Mouse (Mus musculus) activated CD4-positive, CD25-positive, alpha-beta regulatory T cell, adult 4 months (primary cell): ENCODE data around the gene Apeh. TPM values are rescaled to one million over a fixed set of nuclear protein-coding genes. Genes with fewer than 3 reads are reported as not detected.
"Not testable (repeated sequence)": the region's sequence is repeated elsewhere in the genome, so short reads cannot be mapped to it uniquely, and the experiment has no call there.

Experiments used
- ATAC-seq: one replicate; pipeline ENCODE4 v1.8.0; 2017
- polyA plus RNA-seq, 2 experiments: library from polyadenylated mRNA; unstranded; fragments of 100-300 nt; shearing (Covaris generic); gene quantifications; one replicate each; pipeline ENCODE4 v1.2.1; 2017

Gene Apeh
- 10 to 100 TPM; 39.4 to 45.0 TPM for polyA plus RNA-seq

DNA sequence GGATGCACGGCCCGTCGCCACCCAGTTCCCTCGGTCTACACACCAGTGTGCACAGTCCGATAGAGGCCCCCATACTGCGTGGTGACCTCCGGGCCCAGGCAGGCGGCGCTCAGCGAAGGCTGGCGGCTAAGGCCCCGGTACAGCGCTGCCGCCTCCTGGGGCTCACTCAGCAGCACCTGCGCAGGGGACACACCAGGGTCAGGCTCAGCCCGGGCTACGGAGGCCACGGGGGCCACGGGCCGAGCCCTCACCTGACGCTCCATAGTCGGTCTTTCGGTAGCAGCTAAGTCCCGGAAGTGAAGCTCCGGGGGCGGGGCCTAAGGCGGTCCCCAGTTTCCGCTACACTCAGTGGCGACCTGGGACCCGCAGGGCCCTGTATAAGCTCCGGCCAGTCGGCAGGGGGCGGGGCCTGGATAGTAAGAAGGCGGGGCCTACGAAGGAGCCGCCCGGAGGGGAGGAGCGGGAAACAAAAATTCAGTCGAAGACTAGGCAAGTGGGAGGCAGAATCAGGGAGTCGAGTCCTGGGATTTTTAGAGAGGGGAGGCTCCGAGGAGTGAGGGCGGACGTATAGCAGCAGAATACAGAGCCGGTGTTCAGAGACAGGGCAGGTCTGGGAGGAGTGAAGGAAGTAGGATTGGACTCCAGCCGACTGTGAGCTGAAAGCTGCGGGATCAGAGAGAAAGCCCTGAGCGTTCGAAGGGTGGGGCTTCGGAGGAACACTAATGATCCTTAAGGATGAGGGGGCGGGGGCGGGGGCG lies at the start of gene Apeh:
TSS of gene Apeh (minus strand) at position 423 of the 758 bp plus-strand sequence.
- ATAC-seq: peak; percentile 94

DNA sequence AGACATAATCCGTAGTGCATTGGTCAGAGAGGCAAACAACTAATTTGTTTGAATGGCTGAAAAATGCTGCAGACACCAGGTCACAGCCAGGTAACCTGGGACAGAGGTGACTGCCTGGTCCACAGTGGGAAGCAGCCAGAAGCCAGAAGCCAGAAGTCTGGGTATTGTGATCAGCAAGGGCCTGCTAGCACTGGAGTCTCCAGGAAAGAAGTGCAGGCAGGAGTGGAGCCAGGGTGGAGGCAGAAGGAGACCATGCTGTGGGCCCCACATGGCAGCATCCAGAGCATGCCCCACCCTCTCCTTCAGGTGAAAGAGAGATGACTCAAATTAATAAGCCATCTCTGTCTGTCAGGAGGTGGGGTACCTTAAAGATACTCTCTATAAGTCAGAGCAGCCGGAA lies 49.1 kb upstream of the Apeh start:
- ATAC-seq: no peak

DNA sequence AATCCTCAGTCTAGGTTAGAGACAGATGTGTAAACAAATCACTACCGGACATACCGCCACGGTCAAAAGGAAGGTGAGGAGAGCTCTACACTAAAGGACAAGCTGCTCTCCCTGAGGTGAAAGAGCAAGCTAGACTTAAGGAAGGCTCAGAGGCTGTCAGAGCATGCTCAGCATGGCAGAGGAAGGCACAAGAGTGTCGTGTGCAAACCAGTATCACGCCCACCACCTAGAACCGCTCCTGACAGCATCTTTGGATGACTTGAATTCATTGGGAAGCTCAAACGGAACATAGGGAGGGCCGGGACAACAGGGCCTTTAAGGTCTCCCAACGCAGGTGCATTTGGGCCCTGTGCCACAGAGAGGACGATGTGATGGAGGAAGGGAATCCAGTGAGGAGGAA lies 47.0 kb upstream of the Apeh start:
- no peak for ATAC-seq

DNA sequence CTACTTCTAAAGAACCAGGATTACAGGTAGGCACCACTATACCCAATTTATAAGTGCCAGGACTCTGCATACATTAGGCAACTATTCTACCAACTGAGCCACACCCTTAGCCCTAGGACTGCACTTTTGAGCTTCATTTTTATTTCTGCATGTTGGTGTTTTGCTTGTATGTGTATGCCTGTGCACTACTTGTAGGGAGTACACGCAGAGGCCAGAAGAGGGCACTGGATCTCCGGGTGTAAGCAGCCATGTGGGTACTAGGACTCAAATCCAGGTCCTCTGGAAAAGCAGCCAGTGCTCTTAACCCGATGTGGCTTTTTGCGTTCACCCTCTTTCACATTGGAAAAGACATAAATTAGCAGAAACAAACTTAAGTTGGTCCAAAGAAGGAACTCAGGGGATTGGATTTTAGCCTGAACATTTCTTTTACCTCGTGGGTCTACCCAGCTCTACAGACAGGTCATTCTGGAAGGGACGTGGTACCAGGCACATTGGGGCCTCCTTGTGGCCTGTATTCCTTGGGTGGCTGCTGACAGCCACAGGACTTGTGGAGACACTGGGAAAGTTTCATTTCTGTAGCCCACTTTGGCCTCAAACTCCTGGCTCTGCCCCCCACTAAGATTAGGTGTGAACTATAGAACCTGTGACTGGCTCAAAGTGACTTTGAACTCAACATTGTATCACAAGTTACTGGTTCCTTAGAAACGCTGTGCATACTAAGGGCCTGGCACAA lies 45.7 kb upstream of the Apeh start:
- ATAC-seq: no peak

DNA sequence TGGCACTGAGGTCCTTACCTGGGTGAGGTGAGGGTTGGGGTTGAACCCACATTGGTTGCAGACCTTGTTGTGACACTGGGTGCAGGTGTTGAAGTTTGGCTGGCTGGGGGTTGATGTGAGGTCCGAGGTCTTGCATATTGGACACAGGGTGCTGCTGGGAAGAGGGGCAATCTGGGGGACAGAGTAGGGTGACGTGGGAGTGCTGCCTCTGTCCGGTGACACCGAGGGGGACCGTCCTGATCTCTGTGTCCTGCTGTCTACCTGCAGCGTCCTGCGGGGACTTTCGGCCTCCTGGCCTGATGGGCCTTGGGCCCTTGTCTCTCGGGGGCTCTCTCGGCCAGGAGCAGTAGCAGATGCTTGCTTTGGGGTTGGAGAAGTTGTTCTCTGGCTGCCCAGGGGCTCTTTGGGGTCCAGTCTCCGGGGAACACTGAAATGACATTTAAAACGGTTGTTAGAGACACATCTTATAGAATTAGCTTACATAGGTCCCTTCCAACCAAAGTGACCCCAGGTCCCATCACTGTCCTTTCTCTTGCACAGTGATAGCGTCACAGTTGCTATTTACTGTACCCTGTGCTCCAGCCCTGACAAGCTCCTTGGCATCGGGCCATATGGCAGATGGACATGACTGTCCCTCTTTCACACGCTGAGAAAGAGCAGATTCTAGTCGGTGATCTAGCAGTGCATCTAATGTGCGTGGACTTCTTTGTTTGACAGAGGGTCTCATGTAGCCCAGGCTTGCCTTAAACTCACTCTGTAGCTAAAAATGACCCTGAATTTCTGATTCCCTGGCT lies 45.0 kb upstream of the Apeh start:
- ATAC-seq: no peak

DNA sequence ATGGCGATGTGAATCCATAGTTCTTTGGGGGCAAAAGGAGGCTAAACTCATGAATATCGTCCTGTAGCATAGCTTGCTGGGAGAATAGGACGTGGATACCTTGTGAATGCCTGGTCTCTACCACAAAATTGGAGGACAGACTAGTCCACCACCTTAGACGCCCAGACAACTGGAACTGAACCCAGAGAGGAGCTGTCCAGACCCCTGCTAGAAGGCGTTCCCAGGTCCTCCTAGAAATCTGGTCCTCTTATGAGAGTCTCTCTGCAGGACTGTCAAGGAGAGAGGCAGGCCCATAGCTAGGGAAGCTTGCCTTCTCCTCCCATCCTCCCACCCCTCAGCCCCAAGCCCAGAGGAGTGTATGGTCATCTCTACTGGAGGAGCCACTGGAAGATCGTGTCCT lies 43.7 kb upstream of the Apeh start:
- no peak for ATAC-seq

DNA sequence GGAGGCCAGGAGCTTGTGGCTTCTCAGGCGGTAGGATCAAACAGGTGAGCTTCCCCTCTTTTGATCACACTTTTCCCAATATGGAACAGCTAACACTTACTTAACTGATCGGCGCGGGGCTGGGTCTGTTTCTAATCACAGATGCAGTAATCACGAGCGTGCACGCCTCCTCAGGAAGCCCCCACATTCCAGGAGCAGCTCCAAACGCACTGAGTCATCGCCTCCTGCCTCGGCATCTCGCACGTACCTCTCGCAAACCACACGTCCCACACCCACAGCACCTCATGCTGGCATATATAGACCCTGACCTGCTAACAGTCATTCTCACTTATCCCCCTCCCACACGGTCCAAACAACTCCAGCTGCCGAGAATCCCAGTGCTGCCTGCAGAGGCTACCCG lies 43.1 kb upstream of the Apeh start:
- no peak for ATAC-seq

DNA sequence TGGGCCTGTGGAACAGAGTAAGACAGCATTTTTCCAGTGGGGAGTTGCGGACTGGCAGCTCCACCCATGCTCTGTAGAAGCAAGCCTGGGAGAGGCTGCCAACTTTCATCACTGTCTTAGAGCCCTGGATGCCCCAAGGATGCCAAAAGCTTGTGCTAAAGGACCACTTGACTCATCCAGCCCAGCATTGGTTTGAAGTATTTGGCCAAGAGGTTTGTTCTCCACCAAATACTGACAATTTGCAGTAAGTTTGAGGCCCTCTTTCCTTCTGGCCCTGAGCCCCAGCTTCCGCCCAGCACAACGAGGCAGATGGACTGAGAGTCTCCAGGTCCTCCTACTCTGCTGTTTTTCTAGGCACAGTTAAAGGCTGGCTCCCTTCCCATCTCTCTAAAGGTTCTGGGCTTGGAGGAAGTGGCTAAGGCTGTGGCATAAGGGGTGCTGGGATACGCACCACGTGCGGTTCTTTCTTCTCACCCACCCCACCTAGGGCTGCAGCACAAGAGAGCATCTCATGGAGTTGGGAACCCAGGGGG lies 42.6 kb upstream of the Apeh start:
- ATAC-seq: no peak

DNA sequence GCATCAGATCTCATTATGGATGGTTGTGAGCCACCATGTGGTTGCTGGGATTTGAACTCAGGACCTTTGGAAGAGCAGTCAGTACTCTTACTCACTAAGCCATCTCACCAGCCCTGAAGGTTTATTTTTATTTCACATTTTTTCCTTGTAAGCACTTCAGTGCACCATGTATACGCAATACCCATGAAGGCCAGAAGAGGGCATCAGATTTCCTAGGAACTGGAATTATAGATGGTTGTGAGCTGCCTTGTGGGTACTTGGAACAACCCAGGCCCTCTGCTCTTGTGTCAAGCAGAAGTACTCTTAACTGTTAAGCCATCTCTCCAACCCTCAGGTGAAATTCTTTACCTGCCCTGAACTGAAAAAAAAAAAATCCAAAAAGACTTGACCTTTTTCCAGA lies 41.8 kb upstream of the Apeh start:
- no peak for ATAC-seq

DNA sequence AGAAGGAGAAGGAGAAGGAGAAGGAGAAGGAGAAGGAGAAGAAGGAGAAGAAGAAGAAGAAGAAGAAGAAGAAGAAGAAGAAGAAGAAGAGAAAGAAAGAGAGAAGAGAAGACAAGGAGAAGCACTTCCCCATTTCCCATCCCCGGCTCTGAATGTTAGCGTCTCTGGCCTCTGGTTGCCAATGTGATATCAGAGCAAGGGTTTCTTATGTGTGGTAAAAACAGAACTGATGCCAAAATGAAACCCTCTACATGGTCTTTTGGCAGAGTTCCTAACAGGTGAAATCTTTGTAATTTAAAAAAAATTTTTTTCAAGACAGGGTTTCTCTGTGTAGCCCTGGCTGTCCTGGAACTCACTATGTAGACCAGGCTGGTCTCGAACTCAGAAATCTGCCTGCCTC lies 41.3 kb upstream of the Apeh start:
- ATAC-seq: not testable (repeated sequence)

DNA sequence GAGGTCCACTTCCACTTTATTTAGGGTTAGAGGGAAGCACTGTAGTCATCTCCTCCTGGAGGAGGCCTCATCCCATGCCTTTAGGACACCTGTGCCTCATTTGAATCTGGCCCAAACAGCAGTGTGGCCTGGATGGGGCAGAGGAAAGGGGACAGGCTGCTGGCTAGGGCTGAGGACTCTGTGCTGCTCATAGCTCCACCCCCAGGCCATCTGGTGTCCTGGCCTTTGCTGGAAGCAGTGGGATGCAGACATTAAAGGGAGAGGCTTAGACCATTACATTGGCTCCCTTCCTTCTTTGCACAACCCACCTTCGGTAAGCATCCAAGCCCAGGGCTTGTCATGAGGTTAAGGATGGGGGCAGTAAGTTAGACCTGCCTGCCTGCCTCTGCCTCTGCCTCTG lies 39.1 kb upstream of the Apeh start:
- no peak for ATAC-seq

DNA sequence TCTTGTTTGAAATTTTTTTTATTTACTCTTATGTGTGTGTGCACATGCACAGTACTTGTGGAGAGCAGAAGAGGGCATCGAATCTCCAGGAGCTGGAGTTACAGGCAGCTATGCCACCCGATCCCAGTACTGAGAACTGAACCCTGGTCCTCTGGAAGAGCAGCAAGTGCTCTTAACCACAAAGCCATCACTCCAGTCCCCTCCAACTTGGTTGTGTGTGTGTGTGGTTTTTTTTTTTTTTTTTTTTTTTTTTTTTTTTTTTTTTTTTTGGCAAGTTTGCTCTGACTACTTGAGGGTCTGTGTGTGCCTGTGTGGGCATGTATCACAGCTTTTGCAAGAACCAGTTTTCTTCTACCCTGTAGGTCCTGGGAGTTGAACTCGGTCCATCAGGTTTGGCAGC lies 38.0 kb upstream of the Apeh start:
- no peak for ATAC-seq

DNA sequence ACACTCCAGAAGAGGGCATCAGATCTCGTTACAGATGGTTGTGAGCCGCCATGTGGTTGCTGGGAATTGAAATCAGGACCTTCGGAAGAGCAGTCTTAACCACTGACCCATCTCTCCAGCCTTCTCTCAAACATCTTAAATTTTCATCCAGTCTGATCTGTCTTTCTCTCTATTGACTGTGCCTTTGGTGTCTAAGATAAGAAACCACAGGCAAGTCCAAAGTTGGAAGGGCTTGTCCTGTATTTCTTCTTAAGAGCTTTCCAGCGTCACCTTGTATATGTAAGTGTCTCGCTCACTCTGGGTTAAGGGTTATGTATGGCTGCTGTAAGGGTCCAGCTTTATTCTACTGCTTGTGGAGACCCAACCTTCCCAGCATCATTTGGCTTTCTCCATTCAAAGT lies 37.1 kb upstream of the Apeh start:
- ATAC-seq: no peak

DNA sequence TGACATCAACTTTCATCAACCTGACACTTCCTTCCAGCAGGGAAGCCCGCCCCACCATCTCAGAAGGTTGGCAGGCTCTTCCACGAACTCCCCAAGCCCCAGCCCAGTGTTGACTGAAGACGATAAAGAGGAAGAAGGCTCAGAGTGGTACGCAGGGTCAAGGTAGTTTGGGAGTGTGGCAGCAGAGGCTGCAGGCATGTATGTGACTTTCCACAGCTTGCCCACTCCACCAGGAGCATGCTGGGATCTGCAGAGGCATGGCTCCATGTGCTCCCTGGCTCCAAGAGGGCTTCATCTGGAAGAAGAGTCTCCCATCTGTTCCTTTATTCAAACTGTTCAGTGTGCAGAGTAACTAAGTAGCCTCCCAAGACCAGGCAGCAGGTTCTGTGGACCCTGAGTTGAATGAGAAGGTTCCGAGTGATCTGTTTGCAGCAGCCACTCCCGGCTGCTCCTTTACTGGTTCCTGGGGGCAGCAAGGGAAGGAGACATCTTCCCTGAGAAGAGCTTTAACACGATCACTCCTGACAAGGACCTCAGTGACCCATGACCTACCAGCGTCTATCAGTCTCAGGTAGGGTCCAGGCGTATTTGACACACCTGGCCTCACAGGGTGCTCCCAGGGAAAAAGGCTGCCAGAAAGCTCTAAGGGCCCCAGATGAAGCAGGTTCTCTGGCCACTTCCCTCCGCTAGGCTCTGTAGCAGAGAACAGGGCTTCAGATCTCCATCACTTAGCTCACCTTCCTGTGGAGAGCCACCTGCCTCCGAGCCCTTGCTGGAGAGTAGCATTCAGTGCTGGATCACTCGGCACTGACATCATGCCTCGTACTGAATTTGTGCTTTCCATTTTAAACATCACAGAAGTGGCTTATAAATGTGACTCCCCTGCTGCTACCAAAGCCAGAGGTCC lies 34.9 kb upstream of the Apeh start:
- ATAC-seq: no peak

DNA sequence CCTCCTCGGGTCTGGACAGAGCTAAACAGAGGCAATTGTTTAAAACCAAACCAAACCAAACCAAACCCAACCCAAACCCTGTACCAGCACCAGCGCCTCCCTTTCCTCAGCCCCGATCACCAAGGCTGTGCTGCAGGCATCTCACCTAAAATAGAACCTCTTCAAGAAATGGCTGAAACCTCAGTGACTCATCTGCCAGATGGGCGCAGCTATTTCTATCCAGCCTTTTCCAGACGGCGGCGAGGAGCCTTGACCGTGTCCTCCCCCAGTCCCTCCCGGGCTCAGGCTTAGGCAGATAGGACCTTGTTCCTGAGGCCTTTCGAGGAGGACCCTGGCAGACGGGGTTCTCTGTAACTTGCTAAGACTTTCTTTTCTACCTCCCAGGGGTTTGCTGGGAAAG lies 33.8 kb upstream of the Apeh start:
- no peak for ATAC-seq

DNA sequence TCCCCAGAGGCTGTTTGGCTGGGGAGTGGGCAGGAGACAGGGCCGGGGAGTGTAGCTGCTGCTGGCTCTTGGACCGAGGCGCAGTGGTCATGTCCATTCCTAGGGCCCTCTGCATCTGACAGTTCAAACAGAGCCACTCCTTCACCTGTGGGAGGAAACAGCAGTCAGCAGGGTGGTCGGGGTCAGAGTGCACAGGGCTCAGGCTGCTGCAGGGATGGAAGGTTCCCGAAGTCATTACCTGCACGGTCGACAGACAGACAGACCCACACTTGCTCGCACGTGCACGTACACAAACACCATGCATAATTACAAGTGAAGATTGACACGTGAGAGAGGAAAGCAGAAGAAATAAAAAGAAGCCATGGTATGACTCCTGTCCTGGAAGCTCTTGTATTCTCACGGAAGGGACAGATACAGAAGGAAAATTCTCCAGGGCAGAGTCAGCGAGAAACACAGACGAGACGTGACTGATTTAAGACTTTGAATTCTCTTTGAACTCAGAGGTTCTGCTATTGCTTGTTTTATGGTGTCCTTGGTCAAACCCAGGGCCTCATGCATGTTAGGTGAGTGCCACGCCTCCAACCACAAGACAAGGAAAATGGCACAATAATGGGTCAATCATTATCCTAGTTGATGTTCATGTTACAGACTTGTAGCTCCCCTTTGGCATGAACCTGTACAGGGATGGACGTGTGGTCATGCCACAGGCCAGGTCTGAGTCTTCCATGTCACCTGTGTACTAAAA lies 32.2 kb upstream of the Apeh start:
- no peak for ATAC-seq

DNA sequence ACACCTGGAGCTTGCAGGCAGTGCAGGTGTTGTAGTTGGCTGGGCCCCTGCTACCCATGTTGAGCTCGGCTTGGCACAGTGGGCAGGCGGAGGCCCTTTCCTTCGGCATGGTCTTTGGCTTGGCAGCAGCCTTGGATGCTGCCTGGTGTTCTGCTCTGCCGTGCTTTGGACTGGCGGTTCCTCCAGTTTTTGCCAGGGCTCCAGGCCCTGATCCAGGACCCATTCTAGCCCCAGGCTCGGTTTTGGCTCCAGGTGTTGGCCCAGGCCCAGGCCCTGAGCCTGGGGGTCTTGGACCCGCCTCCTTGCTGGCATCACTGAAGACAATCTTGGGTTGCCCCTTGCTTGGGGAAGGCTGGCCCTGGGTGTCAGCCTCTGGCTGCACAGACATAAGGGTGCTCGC lies 31.3 kb upstream of the Apeh start:
- ATAC-seq: no peak

DNA sequence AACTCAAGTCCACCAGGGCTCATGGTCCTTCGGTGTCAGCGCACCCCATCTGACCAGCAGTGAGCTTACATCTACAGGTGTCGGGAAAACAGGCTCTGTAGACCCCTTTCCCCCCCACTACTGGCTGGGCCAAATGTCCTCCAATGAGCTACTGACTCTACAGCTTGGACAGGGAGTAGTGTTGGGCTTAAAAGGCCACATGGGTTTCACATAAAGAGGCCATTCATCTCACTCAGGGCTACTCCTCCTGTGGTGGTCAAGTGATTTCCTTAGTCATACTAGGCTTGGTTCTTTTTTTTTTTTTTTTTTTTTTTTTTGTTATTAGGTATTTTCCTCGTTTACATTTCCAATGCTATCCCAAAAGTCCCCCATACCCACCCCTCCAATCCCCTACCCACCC lies 29.5 kb upstream of the Apeh start:
- no peak for ATAC-seq

DNA sequence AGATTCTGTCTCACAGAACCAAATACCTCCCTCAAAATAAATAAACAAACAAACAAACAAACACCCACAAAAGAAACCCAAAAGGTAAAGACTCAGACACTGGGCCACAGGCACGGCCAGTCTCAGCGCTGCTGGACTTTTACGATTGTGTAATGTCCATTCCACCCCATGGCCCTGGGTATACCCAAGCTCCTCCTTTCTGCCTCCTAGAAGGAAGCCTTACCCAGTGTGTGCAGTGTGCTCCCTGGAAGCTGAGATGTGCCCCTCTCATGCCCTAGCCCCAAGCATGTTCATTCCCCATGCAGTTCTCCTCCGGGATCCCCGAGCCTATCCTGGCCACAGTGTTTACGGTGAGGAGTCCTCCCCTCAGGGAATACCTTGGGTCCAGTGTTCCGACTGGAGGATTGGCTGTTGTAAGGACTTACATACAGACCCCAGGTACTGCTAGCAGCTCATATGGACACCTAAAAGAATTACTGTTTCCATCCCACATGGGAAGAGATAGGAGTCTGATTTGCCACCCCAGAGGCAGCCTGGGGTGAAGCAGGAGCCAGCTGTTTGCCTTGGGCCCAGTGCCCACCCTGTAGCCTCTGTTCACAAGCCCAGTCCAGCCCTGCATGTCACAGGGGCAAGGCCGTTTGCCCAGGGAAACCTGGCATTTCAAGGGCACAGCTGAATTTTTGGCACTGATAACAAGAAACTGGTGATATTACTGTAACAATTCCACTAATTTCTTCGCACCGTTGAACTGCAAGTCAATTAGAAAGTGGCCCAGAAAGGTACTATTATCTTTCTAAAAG lies 27.0 kb upstream of the Apeh start:
- ATAC-seq: no peak

DNA sequence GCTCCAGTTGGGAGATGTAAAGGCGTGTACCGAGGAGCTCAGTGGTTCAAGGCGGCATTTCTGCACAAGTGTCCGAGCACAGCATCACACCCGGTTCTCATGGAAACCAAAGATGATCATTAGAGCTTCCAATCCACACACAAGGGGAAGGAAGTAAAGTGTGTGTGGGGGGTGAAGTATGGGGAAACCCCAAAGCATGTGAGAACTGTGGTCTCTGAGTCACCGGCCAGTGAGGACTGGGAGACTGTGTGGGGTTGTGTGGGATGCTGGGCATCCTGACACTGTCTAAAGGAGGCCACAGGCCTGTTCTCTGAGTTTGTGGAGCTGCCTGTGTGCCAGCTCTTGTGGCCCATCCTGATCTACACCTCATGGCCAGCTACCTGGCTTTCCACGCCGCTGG lies 26.3 kb upstream of the Apeh start:
- ATAC-seq: peak; percentile 76
